Mouse (Mus musculus): ENCODE results near the gene Tex35. TPM values are rescaled to one million over a fixed set of nuclear protein-coding genes. Genes with fewer than 3 reads are reported as not detected.

Gene Tex35
- not detected for polyA plus RNA-seq (2015; fragmentation: Illumina TruSeq; extraction: RNeasy Lipid Tissue Mini Kit (QIAGEN cat#74804); ENCODE audit: insufficient read depth, low read depth, low replicate concordance)

DNA sequence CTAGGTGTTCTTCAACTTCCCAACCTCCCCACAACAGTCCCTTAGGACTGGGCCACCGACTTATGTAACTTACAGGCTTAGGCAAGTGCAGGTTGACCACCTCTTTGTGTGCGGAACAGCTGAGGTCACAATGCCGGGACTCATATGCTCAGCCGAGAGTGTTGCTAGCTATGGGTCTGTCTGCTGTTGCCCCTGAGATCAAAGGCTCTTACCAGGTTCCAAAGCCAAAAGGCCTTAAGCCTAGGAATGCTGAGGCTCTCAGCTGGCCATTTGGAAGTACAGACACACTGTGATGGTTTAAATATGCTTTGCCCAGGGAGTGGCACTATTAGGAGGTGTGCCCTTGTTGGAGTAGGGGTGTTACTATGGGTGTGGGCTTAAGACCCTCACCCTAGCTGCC, at the start of gene Tex35:
TSS of gene Tex35 (minus strand) at position 101 of the 400 bp plus-strand sequence.

Other genes starting within 250 kb of the Tex35 start
- 2.8 TPM for gene Ralgps2, start 169.1 kb downstream of the Tex35 start, polyA plus RNA-seq (2015; fragmentation: Illumina TruSeq; extraction: RNeasy Lipid Tissue Mini Kit (QIAGEN cat#74804); ENCODE audit: insufficient read depth, low read depth, low replicate concordance)